Mouse (Mus musculus): ENCODE data around the gene Trp53tg5. TPM values are rescaled to one million over a fixed set of nuclear protein-coding genes. Genes with fewer than 3 reads are reported as not detected.

Gene Trp53tg5
- total and polyA plus RNA-seq, 3 experiments, result not detected

DNA sequence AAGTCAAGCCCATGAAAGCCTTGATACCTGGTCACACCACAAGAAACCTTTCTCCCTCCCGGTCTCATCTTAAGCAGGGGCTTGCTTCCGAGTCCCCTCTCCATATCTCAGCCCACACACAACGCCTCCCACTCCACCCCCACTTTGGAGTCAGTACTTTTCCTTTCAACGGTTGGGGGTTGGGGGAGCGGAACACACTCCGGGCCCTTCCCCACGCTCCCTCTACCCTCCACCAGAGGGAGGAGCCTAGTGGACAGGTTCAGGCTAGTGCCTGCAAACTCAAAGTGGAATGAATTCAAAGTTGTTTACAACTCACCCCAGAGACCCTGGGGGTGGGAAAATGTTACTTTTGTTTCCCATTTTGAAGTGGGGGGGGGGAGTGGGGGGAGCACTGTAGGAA is 42.8 kb downstream of the Trp53tg5 start:
- H3K4me3 ChIP-seq (replicated peaks in 1 of 3; ENCODE audit: low read depth in 2 of 3, low read length in 2 of 3, poor library complexity in 1 of 3), result no peak overlapping the region
- peaks cover 46 to 89% of the 10 kb centered on the region in 2 experiments for H3K36me3 ChIP-seq (replicated peaks in 1 of 2; ENCODE audit: control insufficient read depth in 1 of 2, insufficient read depth in 1 of 2, low read length in 1 of 2)
- no peak overlapping the region for H3K9ac ChIP-seq (ENCODE audit: insufficient read depth, low read depth)

DNA sequence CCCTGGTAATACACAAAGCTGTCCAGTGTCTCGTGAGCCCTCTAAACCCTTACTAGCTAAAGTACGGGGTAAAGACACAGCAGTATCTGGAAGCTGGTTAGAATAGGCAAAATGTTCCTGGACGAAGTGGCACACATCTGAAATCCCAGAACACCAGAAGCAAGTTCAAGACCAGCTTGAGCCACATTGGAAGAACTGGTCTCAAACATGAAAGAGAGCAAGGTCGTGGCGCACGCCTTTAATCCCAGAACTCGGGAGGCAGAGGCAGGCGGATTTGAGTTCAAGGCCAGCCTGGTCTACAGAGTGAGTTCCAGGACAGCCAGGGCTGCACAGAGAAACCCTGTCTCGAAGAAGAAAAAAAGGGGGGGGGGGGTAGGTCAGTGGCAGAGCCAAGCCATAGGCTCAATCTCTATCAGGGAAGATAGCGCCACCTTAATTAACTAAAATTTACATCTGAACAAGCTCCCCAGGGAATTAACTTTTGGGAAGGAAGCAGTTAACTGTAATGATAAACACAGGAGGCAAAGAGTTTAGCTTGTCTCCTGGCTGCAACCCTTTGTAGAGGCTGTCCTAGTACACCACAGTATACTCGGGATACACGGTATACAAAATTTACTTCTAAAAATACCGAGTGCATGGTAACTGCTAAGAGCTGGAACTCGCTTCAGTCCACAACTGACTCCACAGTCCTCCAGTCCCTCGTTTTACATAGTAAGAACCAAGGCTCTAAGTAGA is 43.5 kb downstream of the Trp53tg5 start:
- TF ChIP-seq ZC3H11A (IDR thresholded peaks at IDR 0.05; ENCODE audit: low read depth, low read length) (no peak), CHD2 (IDR thresholded peaks at IDR 0.05; ENCODE audit: low read length) (no peak), ELF1 (IDR thresholded peaks at IDR 0.05; ENCODE audit: low read depth, low read length) (no peak), CHD1 (IDR thresholded peaks at IDR 0.05; ENCODE audit: low read depth, low read length) (no peak), RAD21 (IDR thresholded peaks at IDR 0.05; ENCODE audit: low read depth, low read length) (no peak), USF2 (conservative IDR thresholded peaks at IDR 0.05; ENCODE audit: low read depth, low read length) (no peak), KAT2A (IDR thresholded peaks at IDR 0.05; ENCODE audit: insufficient replicate concordance, low read length) (no peak), JUN (IDR thresholded peaks at IDR 0.05; ENCODE audit: insufficient read depth, low read depth, low read length) (no peak)
- Histone ChIP-seq H3K27ac (ENCODE audit: insufficient read depth, low read depth) (no peak overlapping the region), H3K4me1 (ENCODE audit: control insufficient read depth in 1 of 2, insufficient read depth in 2 of 2) (peaks cover 3 to 22% of the 10 kb centered on the region in 2 experiments; a peak in 2 of 4 replicates), H3K4me2 (ENCODE audit: insufficient read depth, low read depth, poor library complexity, severe bottlenecking) (no peak overlapping the region), H3K4me3 (replicated peaks in 1 of 3; ENCODE audit: low read depth in 2 of 3, low read length in 2 of 3, poor library complexity in 1 of 3) (no peak overlapping the region), H3K9ac (ENCODE audit: insufficient read depth, low read depth) (no peak overlapping the region), H3K36me3 (replicated peaks in 1 of 2; ENCODE audit: control insufficient read depth in 1 of 2, insufficient read depth in 1 of 2, low read length in 1 of 2) (peaks cover 50 to 91% of the 10 kb centered on the region in 2 experiments), H3K79me2 (replicated peaks; ENCODE audit: control insufficient read depth, extremely low read depth, insufficient read depth, poor library complexity, severe bottlenecking) (peaks cover 28% of the 10 kb centered on the region), H3K27me3 (replicated peaks) (no peaks in the 10 kb centered on the region), H3K9me3 (replicated peaks; ENCODE audit: low read length) (no peaks in the 10 kb centered on the region)
- dilution Hi-C loops (cut with MboI; ENCODE audit: extremely low pct_ligation_motif_present, extremely low pct_unique_long_range_greater_than_20kb, low sequenced_read_pairs) (no loop called here), in situ Hi-C loops (cut with MboI; ENCODE audit: low pct_ligation_motif_present, low pct_unique_long_range_greater_than_20kb, low sequenced_read_pairs) (no loop called here)
- DNase-seq (ENCODE audit: extremely low read depth), result no peak

More for the DNA sequence above, 42.8 kb downstream of the Trp53tg5 start:
- dilution Hi-C loops (cut with MboI; ENCODE audit: extremely low pct_ligation_motif_present, extremely low pct_unique_long_range_greater_than_20kb, low sequenced_read_pairs), result no loop called here
- Histone ChIP-seq H3K4me1 (ENCODE audit: control insufficient read depth in 1 of 2, insufficient read depth in 2 of 2) (peaks cover 8 to 29% of the 10 kb centered on the region in 2 experiments; a peak in 3 of 4 replicates), H3K27ac (ENCODE audit: insufficient read depth, low read depth) (no peak overlapping the region), H3K9me3 (replicated peaks; ENCODE audit: low read length) (no peaks in the 10 kb centered on the region), H3K79me2 (replicated peaks; ENCODE audit: control insufficient read depth, extremely low read depth, insufficient read depth, poor library complexity, severe bottlenecking) (peaks cover 35% of the 10 kb centered on the region), H3K4me2 (ENCODE audit: insufficient read depth, low read depth, poor library complexity, severe bottlenecking) (no peak overlapping the region), H3K27me3 (replicated peaks) (no peaks in the 10 kb centered on the region)
- DNase-seq (ENCODE audit: extremely low read depth), result no peak
- in situ Hi-C loops (cut with MboI; ENCODE audit: low pct_ligation_motif_present, low pct_unique_long_range_greater_than_20kb, low sequenced_read_pairs), result no loop called here
- TF ChIP-seq IRF4 (IDR thresholded peaks at IDR 0.05; ENCODE audit: low read depth, low read length), result no peak

DNA sequence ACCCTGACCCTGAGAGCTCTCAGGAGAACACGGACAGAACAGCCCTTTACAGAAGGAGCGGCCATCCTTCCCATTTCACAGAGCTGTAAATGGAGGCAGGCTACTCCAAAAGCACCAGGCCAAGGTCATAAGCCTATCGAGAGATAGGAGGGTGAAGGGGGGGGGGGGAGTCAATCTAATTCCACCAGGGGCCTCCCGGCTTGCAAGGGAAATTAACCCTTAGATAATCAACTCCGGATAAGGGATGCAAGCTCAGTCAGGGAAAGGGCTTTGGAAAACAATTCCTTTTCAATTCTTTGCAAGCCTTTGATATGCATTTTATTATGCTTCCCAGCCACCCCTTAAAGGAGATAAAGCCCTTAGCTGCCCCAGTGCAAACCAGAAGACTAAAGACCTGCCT is 45.1 kb downstream of the Trp53tg5 start:
- no peak overlapping the region for H3K9ac ChIP-seq (ENCODE audit: insufficient read depth, low read depth)
- peaks cover 17% of the 10 kb centered on the region for H3K79me2 ChIP-seq (replicated peaks; ENCODE audit: control insufficient read depth, extremely low read depth, insufficient read depth, poor library complexity, severe bottlenecking)
- no peak for DNase-seq (ENCODE audit: extremely low read depth)
- H3K27ac ChIP-seq (ENCODE audit: insufficient read depth, low read depth), result no peak overlapping the region
- H3K27me3 ChIP-seq (replicated peaks), result no peaks in the 10 kb centered on the region
- peaks cover 4 to 31% of the 10 kb centered on the region in 2 experiments for H3K4me1 ChIP-seq (ENCODE audit: control insufficient read depth in 1 of 2, insufficient read depth in 2 of 2)
- in situ Hi-C loops (cut with MboI; ENCODE audit: low pct_ligation_motif_present, low pct_unique_long_range_greater_than_20kb, low sequenced_read_pairs), result no loop called here
- TF ChIP-seq POLR2AphosphoS2 (IDR thresholded peaks at IDR 0.05; ENCODE audit: low read depth, low read length) (no peak), RAD21 (IDR thresholded peaks at IDR 0.05; ENCODE audit: low read depth, low read length) (no peak), TCF12 (IDR thresholded peaks at IDR 0.05; ENCODE audit: low read depth, low read length) (no peak), MYC (IDR thresholded peaks at IDR 0.05; ENCODE audit: low read depth, low read length) (no peak), MEF2A (IDR thresholded peaks at IDR 0.05; ENCODE audit: borderline replicate concordance, low read depth, low read length) (no peak), MAZ (IDR thresholded peaks at IDR 0.05; ENCODE audit: low read depth, low read length) (no peak), JUND (conservative IDR thresholded peaks at IDR 0.05; ENCODE audit: low read depth, low read length) (no peak), NELFE (IDR thresholded peaks at IDR 0.05; ENCODE audit: low read depth, low read length) (no peak), ZC3H11A (IDR thresholded peaks at IDR 0.05; ENCODE audit: low read depth, low read length) (no peak), HCFC1 (IDR thresholded peaks at IDR 0.05; ENCODE audit: low read depth, low read length) (no peak), KAT2A (IDR thresholded peaks at IDR 0.05; ENCODE audit: insufficient replicate concordance, low read length) (no peak), BHLHE40 (IDR thresholded peaks at IDR 0.05; ENCODE audit: low read depth, low read length) (no peak), ELF1 (IDR thresholded peaks at IDR 0.05; ENCODE audit: low read depth, low read length) (no peak), ETS1 (conservative IDR thresholded peaks at IDR 0.05; ENCODE audit: low read depth, low read length) (no peak), CHD1 (IDR thresholded peaks at IDR 0.05; ENCODE audit: low read depth, low read length) (no peak), ZNF384 (IDR thresholded peaks at IDR 0.05; ENCODE audit: low read depth, low read length) (no peak), NRF1 (IDR thresholded peaks at IDR 0.05; ENCODE audit: low read depth, low read length) (no peak), TBP (conservative IDR thresholded peaks at IDR 0.05; ENCODE audit: low read depth, low read length) (no peak)
- dilution Hi-C loops (cut with MboI; ENCODE audit: extremely low pct_ligation_motif_present, extremely low pct_unique_long_range_greater_than_20kb, low sequenced_read_pairs), result no loop called here
- H3K9me3 ChIP-seq (replicated peaks; ENCODE audit: low read length), result peaks cover 5% of the 10 kb centered on the region
- no peak overlapping the region for H3K4me2 ChIP-seq (ENCODE audit: insufficient read depth, low read depth, poor library complexity, severe bottlenecking)
- peaks cover 55 to 91% of the 10 kb centered on the region in 2 experiments for H3K36me3 ChIP-seq (replicated peaks in 1 of 2; ENCODE audit: control insufficient read depth in 1 of 2, insufficient read depth in 1 of 2, low read length in 1 of 2)
- H3K4me3 ChIP-seq (replicated peaks in 1 of 3; ENCODE audit: low read depth in 2 of 3, low read length in 2 of 3, poor library complexity in 1 of 3), result no peak overlapping the region

Measured in CH12.LX (cell line).